Mouse (Mus musculus) testis, adult 2 months (tissue): Measurements from ENCODE around the gene Ube2j1.

Experiments
- CTCF ChIP-seq: fragments of 200-500 bp; IDR thresholded peaks from 2 replicates; pipeline ENCODE4 v1.5.1; 2012; ENCODE audit warnings: low read depth, mild to moderate bottlenecking, inconsistent platforms, low read length, moderate library complexity; ENCODE audit not compliant: control insufficient read depth, insufficient read depth, insufficient replicate concordance
- POLR2A ChIP-seq: fragments of 200-500 bp; IDR thresholded peaks from 2 replicates; pipeline ENCODE4 v1.6.1; 2012; ENCODE audit warnings: low read depth, mild to moderate bottlenecking, inconsistent platforms, low read length, moderate library complexity; ENCODE audit not compliant: control insufficient read depth

DNA sequence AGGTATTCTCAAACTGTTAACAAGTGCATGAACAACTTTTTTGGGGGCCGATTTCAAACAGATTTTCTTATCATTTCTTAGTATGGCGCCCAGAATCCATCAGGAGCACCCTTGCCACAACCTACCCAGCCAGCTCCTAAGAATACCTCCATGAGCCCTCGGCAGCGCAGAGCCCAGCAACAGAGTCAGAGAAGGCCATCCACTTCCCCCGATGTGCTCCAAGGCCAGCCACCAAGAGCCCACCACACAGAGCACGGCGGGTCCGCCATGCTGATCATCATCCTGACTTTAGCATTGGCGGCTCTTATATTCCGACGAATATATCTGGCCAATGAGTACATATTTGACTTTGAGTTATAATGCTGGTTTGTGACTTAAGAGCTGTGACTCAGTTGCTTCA, 18.4 kb downstream of the Ube2j1 start:
- TF ChIP-seq POLR2A = no peak
- no peak for TF ChIP-seq CTCF
